Mouse (Mus musculus): Measurements from ENCODE around the gene Cxcr1.
"Not testable (repeated sequence)": the region's sequence is repeated elsewhere in the genome, so short reads cannot be mapped to it uniquely, and the experiment has no call there.

Cxcr1 gene

GRCm38 (mm10) chr1:74196621-74197419 lies 2.4 kb upstream of the Cxcr1 start:
- DNase-seq (ENCODE audit: low read depth): no peak

DNA sequence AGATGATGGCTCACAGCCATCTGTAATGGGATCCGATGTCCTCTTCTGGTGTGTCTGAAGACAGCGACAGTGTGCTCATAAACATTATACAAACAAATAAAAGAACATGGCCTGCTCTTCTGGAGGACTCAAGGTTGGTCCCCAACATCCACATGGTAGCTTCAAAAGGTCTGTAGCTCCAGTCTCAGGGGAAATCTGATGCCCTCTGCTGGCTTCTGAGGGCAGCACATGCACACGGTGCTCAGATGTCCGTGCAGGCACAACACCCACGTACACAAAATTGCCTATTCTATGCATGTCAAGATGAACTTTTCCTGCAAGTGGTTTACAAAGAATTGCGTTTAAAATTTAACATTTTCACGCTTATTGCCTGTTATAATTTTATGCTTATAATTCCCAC lies 1.5 kb upstream of the Cxcr1 start:
- DNase-seq (ENCODE audit: low read depth): peak; percentile 80

- DNase-seq (ENCODE audit: low read depth): no peak
Observed at GRCm38 (mm10) chr1:74192711-74193110, 1.7 kb downstream of the Cxcr1 start.

DNA sequence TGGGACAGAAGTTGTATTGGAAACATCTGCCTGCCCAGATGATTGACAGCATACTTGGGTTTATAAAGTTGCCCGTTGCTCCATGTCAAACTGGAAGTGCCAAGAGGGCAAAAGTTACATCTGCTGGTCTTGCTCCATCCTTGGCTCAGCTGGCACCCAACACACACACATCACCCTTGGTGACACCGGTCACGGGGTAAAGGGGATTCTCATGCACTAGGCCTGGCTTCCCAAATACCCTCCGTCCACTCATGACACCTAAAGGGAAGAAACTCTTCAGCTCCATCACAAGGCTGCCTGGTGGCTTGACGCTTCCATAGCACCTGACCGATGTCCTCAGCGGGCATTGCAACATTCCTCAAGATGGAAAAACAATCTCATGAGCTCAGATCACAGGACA lies 4.0 kb downstream of the Cxcr1 start:
- no peak for DNase-seq (ENCODE audit: low read depth)

DNA sequence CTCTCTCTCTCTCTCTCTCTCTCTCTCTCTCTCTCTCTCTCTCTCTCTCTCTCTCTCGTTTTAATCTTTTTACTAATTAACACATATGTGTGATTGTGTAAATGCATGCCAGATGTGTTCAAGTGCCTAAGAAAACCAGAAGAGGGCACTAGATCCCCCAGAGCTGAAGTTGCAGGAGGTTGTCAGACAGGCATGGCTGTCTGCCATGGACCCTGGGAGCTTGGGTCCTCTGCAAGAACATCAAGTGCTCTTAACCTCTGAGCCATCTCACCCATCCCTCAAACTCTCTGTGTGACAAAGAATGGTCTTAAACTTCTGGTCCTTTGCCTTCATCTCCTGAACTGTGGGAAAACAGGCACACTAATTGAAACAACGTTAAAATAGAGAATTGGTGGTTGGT lies 11.4 kb downstream of the Cxcr1 start:
- peak; percentile 30 for DNase-seq (ENCODE audit: low read depth)

GRCm38 (mm10) chr1:74181462-74181861 lies 13.0 kb downstream of the Cxcr1 start:
- no peak for DNase-seq (ENCODE audit: low read depth)

DNA sequence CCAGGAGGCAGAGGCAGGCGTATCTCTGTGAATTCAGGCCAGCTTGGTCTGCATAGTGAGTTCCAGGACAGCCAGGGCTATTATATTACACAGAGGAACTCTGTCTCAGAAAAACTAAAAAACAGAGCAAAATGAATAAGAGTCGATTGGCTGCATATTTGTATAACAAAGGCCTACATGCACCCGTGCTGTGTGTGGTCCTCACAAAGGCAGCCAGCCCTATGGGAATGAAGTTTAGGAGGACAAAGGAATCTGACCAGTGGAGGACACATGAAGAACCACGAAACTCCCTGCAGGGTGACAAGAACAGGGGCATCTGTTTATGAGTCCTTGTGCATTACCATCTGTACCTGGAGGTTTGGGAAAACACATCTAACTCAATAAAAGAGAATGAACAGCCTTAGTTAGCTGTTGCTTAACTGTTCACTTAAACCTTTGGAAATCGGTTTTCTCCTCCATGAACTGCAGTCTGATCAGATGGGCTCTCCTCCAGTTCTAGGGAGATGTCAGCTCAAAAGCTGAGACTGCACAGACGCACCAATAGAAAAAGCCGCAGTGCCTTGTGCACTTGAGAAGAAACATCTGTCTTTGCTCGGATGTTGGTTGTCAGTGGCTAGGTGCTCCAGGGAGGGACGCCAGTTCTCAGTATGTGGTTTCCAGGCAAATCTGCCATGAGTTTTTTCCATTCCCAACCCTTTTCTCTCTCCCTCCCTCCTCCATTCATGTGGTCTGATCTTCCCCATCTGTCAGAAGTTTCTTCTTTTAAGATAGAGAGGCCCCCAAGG lies 14.6 kb downstream of the Cxcr1 start:
- peak; percentile 34 for DNase-seq (ENCODE audit: low read depth)

DNA sequence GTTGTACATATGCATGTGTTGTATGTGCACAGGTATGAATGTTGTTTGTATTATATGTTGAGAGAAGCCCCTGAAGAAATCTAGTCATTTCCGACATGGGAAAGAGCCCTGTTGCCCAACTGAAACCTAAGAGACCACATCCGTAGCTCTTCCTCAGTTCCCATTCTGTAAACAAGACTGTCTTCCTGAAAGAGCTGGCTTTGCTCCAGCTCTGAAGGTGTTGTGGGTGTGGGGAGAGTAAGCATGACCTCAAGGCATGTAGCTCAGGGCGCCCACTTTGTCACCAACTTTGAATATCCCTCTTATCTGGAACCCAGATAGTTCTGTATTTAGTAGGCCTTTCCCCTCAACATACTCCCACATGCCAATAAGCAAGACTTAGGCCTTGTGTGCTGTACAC lies 15.8 kb downstream of the Cxcr1 start:
- DNase-seq (ENCODE audit: low read depth): peak; percentile 50

- DNase-seq (ENCODE audit: low read depth): no peak
Observed at GRCm38 (mm10) chr1:74175731-74176130, 18.7 kb downstream of the Cxcr1 start.

DNA sequence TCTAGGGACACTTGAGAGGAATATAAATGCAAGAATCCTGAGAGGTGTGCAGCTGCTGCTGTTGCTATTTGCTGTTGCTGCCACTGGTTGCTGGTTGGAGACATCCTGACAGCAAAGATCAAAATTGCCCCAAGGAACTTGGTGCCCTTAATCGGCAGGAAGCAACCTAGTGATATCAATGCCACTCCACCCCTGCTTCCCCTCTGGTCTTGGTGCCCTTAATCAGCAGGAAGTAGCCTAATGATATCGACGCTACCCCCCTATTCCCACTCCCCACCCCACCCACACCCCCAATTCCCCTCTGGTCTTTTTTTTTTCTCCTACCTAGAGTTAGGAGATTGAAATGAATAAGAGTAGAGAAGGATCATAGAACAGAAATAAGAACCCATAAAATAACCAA lies 21.7 kb downstream of the Cxcr1 start:
- DNase-seq (ENCODE audit: low read depth): no peak

GRCm38 (mm10) chr1:74169721-74170120 lies 24.7 kb downstream of the Cxcr1 start:
- no peak for DNase-seq (ENCODE audit: low read depth)

DNA sequence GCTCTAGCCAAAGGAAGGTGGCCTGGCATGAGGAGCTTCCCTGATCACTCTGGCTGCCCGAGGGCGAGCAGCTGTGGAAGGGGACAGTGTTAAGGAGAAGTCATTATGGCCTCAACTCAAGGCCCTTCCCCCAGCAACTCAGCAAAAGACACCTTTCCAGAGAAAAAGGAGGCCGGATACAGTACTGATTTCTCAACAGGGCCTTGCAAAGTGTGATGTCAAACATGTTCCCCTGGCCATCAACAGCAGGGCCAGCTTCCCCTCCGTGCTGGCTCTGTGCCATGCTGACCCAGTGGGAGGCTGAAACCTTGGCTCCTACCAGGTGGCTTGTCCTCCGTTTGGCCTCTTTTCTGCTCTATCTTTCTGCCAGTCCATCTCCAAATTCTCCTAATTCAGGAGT lies 27.3 kb downstream of the Cxcr1 start:
- no peak for DNase-seq (ENCODE audit: low read depth)

DNA sequence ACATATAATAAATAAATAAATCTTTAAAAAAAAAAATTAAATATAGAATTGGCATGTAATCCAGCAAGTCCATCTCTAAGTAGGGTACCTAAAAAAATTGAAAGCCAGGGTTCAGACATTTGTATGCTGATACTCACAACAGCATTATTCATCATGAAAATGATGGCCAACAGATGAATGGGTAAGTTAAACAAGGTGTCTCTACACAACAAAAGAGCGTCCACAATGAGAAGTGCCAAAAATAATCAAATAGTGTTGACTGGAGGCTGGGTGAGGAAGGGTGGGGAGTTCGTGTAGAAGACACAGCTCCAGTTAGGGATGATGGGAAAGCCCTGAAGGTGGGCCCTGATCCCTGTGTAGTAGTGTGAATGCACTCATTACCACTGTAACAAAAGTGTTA lies 34.4 kb downstream of the Cxcr1 start:
- DNase-seq (ENCODE audit: low read depth): no peak

DNA sequence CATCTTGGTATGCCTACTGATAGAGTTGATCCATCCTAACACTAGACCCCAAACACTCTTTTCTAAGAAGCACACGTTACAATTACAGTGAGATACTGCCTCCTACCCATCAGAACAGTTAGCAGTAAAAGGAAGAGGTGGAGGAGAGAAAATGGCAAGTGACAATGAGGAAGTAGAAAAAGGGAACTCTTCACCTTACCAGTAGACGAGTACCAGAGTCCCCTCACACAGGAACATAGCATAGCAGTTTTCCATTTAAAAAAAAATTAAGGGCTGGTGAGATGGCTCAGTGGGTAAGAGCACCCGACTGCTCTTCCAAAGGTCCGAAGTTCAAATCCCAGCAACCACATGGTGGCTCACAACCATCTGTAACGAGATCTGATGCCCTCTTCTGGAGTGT lies 34.8 kb downstream of the Cxcr1 start:
- DNase-seq (ENCODE audit: low read depth): not testable (repeated sequence)

GRCm38 (mm10) chr1:74156381-74156910 lies 38.0 kb downstream of the Cxcr1 start:
- DNase-seq (ENCODE audit: low read depth): no peak

DNA sequence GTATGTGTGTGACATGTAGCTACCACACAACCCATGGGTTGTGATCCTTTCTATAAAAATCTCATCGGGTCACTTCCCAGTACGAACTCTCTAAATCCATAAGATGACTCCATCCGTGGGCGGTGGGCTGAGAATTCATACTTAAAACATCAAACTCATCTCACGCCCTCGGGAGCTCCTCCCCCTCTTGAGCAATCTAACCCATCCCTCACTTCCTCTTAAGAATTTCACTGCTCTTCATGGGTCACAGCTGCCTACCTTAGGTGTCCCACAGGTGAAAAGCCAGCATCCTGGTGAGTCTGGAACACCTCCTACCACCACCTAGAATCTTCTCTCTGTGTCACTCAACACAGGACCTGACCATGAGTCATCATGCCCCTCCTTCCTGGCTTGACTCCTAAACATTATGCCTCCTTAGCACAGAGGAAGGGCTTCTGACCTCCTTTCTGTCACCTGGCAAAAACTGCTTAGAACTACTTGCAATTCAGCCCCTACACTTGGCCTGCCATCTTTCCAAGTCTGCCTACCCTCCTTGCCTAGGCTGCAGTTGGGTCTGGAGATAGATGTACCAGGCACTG lies 38.9 kb downstream of the Cxcr1 start:
- DNase-seq (ENCODE audit: low read depth): no peak

- no peak for DNase-seq (ENCODE audit: low read depth)
Observed at GRCm38 (mm10) chr1:74153461-74154184, 40.8 kb downstream of the Cxcr1 start, which contains the start of gene Cxcr2. Gene Cxcr2, plus strand, starts transcription at chr1:74153989.

- no peak for DNase-seq (ENCODE audit: low read depth)
Observed at GRCm38 (mm10) chr1:74151091-74151490, 43.3 kb downstream of the Cxcr1 start.

- DNase-seq (ENCODE audit: low read depth): no peak
Observed at GRCm38 (mm10) chr1:74150101-74150500, 44.3 kb downstream of the Cxcr1 start.

GRCm38 (mm10) chr1:74149106-74149885 lies 45.1 kb downstream of the Cxcr1 start:
- no peak for DNase-seq (ENCODE audit: low read depth)
